Mouse (Mus musculus) heart, adult 2 months (tissue): ENCODE results near the gene Jak1. TPM values are rescaled to one million over a fixed set of nuclear protein-coding genes. Genes with fewer than 3 reads are reported as not detected.
"Not testable (repeated sequence)": the region's sequence is repeated elsewhere in the genome, so short reads cannot be mapped to it uniquely, and the experiment has no call there.

Experiments used
- DNase-seq, 2 experiments: peaks; one replicate each; pipeline ENCODE4 v3.0.0; 2021
- H3K27ac ChIP-seq: fragments of 200-600 bp; 2 replicates; pipeline ENCODE4 v1.8.1; 2022
- H3K27me3 ChIP-seq: fragments of 200-500 bp; 2 replicates; pipeline ENCODE4 v1.6.1; 2012; ENCODE audit warnings: mild to moderate bottlenecking, low read length, inconsistent platforms, mixed read lengths; ENCODE audit not compliant: control insufficient read depth, insufficient read depth
- H3K36me3 ChIP-seq: fragments of 200-500 bp; 2 replicates; pipeline ENCODE4 v1.6.1; 2012; ENCODE audit warnings: low read length, inconsistent platforms; ENCODE audit not compliant: control insufficient read depth, insufficient read depth
- H3K4me1 ChIP-seq: fragments of 200-500 bp; 2 replicates; pipeline ENCODE4 v1.6.1; 2011; ENCODE audit warnings: low read length; ENCODE audit not compliant: control insufficient read depth, insufficient read depth
- H3K4me3 ChIP-seq: fragments of 200-600 bp; 2 replicates; pipeline ENCODE4 v1.8.1; 2022
- H3K79me2 ChIP-seq: fragments of 200-500 bp; replicated peaks from 2 replicates; pipeline ENCODE4 v1.6.1; 2012; ENCODE audit warnings: mild to moderate bottlenecking, inconsistent platforms, low read length, moderate library complexity, mixed read lengths; ENCODE audit not compliant: control insufficient read depth, insufficient read depth
- H3K9ac ChIP-seq: fragments of 200-500 bp; 2 replicates; pipeline ENCODE4 v1.6.1; 2012; ENCODE audit warnings: low read depth, mild to moderate bottlenecking, control low read depth, inconsistent platforms, low read length, mixed read lengths
- CTCF ChIP-seq: fragments of 200-600 bp; IDR thresholded peaks from 2 replicates; pipeline ENCODE4 v1.8.1; 2022; ENCODE audit warnings: antibody characterized with exemption, mild to moderate bottlenecking, moderate library complexity
- EP300 ChIP-seq: fragments of 200-500 bp; IDR thresholded peaks from 2 replicates; pipeline ENCODE4 v1.6.1; 2011; ENCODE audit warnings: low read depth, low read length, control low read depth; ENCODE audit not compliant: insufficient read depth
- POLR2A ChIP-seq: fragments of 200-500 bp; IDR thresholded peaks from 2 replicates; pipeline ENCODE4 v1.6.1; 2011; ENCODE audit warnings: mild to moderate bottlenecking, low read depth, low read length, control low read depth; ENCODE audit not compliant: insufficient read depth
- WGBS: fragments of 180-500 bp; shearing (Covaris S2); methylation state at CpG from one replicate; pipeline ENCODE4 v1.1.7; 2018; 5-methylcytosine and 5-hydroxymethylcytosine counted together
- intact Hi-C: fragments of 180-260 bp; cut with DNase I; formaldehyde crosslinking; loops from one replicate; pipeline ENCODE4 v1.15.1; 2025
- polyA plus RNA-seq: library from polyadenylated mRNA; depleted of rRNA; stranded (reverse); fragments of >200 nt; gene quantifications from 2 replicates; pipeline ENCODE4 v1.2.3, GENCODE M21; 2012
- total RNA-seq, 2 experiments: library from RNA; stranded (reverse); gene quantifications; 2 replicates each; pipeline ENCODE4 v1.2.3; 2021

Gene Jak1
- total and polyA plus RNA-seq, 3 experiments = 30.9 to 95.4 (median 86.7) TPM

DNA sequence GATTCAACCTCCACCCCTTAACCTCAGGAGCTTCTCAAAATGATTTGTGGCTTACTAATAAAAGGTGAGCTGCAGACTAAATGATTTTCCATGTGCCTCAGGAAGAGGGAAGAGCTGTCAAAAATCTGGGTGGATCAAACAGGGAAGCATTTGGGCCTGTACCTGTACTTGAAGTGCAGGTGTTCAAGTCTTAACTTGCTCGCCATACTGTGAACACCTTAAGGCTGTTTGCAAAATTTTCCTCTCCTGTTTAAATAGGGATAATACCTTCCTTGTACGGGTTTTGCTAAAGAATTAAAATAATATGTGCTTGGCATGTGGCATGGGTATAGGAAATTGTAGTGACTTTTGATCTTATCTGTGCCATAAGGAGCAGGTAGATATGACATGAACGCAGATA is 5.7 kb upstream of the Jak1 start:
- no peak overlapping the region for H3K4me3 ChIP-seq
- H3K79me2 ChIP-seq = no peaks in the 10 kb centered on the region
- no peak for DNase-seq
- H3K9ac ChIP-seq = no peak overlapping the region
- WGBS = 90% methylated on average over 3 of the region's 3 CpGs
- H3K36me3 ChIP-seq = no peaks in the 10 kb centered on the region
- TF ChIP-seq EP300 (no peak), CTCF (no peak), POLR2A (no peak)
- H3K27me3 ChIP-seq = no peaks in the 10 kb centered on the region; the same call in 1 of the 2 replicates
- H3K4me1 ChIP-seq = no peaks in the 10 kb centered on the region
- intact Hi-C loops = no loop called here
- H3K27ac ChIP-seq = no peak overlapping the region

DNA sequence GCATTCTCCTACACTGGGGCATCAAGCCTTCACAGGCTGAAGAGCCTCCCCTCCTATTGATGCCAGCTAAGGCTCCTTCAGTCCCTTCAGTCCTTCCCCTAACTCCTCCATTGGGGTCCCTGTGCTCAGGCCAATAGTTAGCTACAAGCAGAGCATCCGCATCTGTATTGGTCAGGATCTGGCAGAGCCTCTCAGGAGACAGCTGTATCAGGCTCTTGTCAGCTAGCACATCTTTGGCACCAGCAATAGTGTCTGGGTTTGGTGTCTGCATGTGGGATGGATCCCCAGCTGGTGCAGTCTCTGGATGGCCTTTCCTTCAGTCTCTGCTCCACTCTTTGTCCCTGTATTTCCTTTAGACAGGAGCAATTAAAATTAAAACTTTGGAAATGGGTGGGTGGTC is 3.4 kb upstream of the Jak1 start:
- not testable (repeated sequence) for H3K4me3 ChIP-seq, H3K79me2 ChIP-seq, H3K27me3 ChIP-seq, H3K9ac ChIP-seq, H3K36me3 ChIP-seq, DNase-seq, H3K4me1 ChIP-seq, H3K27ac ChIP-seq
- intact Hi-C loops = loop anchor here (10.0 kb wide), 1 partner anchor 376 kb away; the partner anchor contains the start of gene Leprot
- 89% methylated on average over 1 of the region's 1 CpGs for WGBS

- TF ChIP-seq CTCF (no peak), EP300 (no peak), POLR2A (no peak)
- no peaks in the 10 kb centered on the region; the same call in 1 of the 2 replicates for H3K27me3 ChIP-seq
- peak overlapping the region; percentile 98 for H3K27ac ChIP-seq
- H3K9ac ChIP-seq = no peak overlapping the region; the same call in 1 of the 2 replicates
- peaks cover 7% of the 10 kb centered on the region for H3K36me3 ChIP-seq
- DNase-seq = no peak
- intact Hi-C loops = loop anchor here (1.0 to 10.0 kb wide), 4 partner anchors 27 to 379 kb away; partner anchors contain the start of gene Leprot
- WGBS = 36% methylated on average over 7 of the region's 7 CpGs
- peaks cover 1% of the 10 kb centered on the region; the same call in 1 of the 2 replicates for H3K79me2 ChIP-seq
- H3K4me3 ChIP-seq = peak overlapping the region; percentile 79
- peaks cover 11% of the 10 kb centered on the region for H3K4me1 ChIP-seq
Observed at GRCm38 (mm10) chr4:101265523-101265922, 441 bp upstream of the Jak1 start.

DNA sequence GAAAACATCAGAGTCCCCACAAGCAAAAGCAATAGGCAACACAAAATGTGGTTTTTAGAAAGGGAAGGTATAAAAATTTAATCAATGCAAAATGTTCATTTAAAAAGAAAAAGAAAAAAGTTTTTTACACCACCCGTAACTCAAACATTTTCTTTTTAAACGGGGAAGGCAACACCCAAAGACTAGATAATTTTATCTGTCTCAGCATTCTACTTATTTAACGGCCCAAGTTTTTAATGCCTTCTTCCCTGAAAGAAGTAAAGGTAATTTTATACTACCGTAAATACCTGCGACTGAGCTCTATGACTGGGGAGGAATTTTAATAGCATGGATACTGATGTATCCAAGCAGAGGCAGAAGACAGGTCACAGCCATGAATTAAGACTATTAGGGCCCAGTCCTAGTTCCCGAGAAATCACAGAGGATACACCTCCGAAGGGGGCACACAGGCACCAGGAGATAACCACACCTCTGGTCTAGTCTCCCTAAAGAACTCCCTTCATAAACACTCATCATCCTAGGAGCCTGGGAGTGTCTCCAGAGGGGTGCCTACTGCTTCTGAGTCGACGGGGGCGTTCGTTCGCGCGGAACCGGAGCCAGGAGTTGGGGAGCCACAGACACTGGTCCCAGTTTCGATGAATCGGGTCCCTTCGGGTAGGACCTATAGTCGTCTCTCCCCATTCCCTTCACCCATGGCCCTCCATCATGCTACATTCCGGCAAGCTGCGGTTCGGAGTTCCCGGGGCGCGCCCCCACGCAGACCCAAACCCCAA is 928 bp downstream of the Jak1 start:
- intact Hi-C loops = loop anchor here (1.0 to 10.0 kb wide), 5 partner anchors 27 to 381 kb away; partner anchors contain the start of gene Leprot
- Histone ChIP-seq H3K4me3 (peak overlapping the region; percentile 79), H3K4me1 (peaks cover 14% of the 10 kb centered on the region), H3K27me3 (no peaks in the 10 kb centered on the region; the same call in 1 of the 2 replicates), H3K9ac (peak overlapping the region; percentile 99), H3K36me3 (peaks cover 7% of the 10 kb centered on the region), H3K79me2 (peaks cover 2% of the 10 kb centered on the region), H3K27ac (peak overlapping the region; percentile 98)
- TF ChIP-seq CTCF (no peak), EP300 (no peak)
- 6% methylated on average over 26 of the region's 26 CpGs for WGBS
- no peak for DNase-seq

- Histone ChIP-seq H3K79me2 (peaks cover 3% of the 10 kb centered on the region), H3K4me1 (peaks cover 22% of the 10 kb centered on the region), H3K27me3 (no peaks in the 10 kb centered on the region), H3K36me3 (peaks cover 7% of the 10 kb centered on the region), H3K27ac (no peak overlapping the region), H3K9ac (no peak overlapping the region), H3K4me3 (no peak overlapping the region)
- intact Hi-C loops = loop anchor here (5.0 to 10.0 kb wide), 2 partner anchors 59 to 383 kb away; partner anchors contain the start of gene Leprot
- 64% methylated on average over 5 of the region's 5 CpGs for WGBS
- TF ChIP-seq POLR2A (no peak), CTCF (no peak), EP300 (no peak)
- DNase-seq = no peak
Observed at GRCm38 (mm10) chr4:101261596-101261995, 3.5 kb downstream of the Jak1 start.

DNA sequence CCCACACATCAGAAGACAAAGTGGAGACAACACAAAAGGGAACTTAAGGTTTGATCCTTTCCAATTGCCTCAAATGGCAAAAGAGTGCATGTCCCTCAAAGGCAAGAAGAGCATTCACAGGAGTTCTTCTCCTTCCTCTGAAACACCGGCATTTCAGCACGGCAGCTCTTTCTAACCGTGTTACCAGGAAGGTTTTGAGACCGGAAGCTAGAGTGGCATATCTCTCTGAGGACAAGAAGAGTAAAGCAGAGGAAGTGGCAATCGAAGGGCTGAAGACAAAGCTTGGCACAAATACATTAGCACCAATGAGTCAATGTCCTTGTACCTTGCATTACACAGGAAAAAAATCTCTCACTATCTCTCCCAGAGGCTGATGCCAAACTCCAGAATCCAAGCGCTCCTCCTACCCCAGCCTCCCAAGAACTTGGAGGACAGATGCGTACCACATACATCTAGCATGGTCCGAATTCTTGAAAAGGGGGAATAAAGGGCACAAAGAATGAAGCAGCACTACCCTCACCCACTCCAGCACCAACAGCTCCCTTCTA is 4.3 kb downstream of the Jak1 start:
- TF ChIP-seq POLR2A (no peak), CTCF (no peak), EP300 (no peak)
- Histone ChIP-seq H3K4me3 (no peak overlapping the region), H3K27me3 (no peaks in the 10 kb centered on the region), H3K79me2 (peaks cover 3% of the 10 kb centered on the region), H3K36me3 (peaks cover 10% of the 10 kb centered on the region), H3K9ac (no peak overlapping the region), H3K27ac (no peak overlapping the region), H3K4me1 (peaks cover 24% of the 10 kb centered on the region)
- WGBS = 39% methylated on average over 8 of the region's 8 CpGs
- DNase-seq = no peak
- intact Hi-C loops = loop anchor here (5.0 to 10.0 kb wide), 2 partner anchors 59 to 384 kb away; partner anchors contain the start of gene Leprot
